Mouse (Mus musculus) heart, embryonic 11.5 days (tissue): ENCODE measurements around the gene Mea1. TPM values are rescaled to one million over a fixed set of nuclear protein-coding genes. Genes with fewer than 3 reads are reported as not detected.

Experiments
- ATAC-seq: fragments of 200-750 bp; cut with Nextera tagmentation; replicated peaks from 2 replicates; pipeline ENCODE4 v1.8.0; 2017; ENCODE audit warnings: moderate library complexity; ENCODE audit not compliant: insufficient number of reproducible peaks, low FRiP score, low TSS enrichment
- H3K27ac ChIP-seq: fragments of 300-500 bp; sonication (generic); 2 replicates; pipeline ENCODE4 v1.5.1; 2014; ENCODE audit warnings: mild to moderate bottlenecking, low read depth, low read length
- H3K27me3 ChIP-seq: fragments of 300-500 bp; sonication (generic); 2 replicates; pipeline ENCODE4 v1.6.1; 2014; ENCODE audit warnings: mild to moderate bottlenecking, low read length, mixed read lengths; ENCODE audit not compliant: control insufficient read depth, insufficient read depth
- H3K36me3 ChIP-seq: fragments of 300-500 bp; sonication (generic); 2 replicates; pipeline ENCODE4 v1.6.1; 2014; ENCODE audit warnings: mild to moderate bottlenecking, low read length, moderate library complexity, mixed read lengths; ENCODE audit not compliant: control insufficient read depth, insufficient read depth
- H3K4me1 ChIP-seq: fragments of 300-500 bp; sonication (generic); 2 replicates; pipeline ENCODE4 v1.6.1; 2014; ENCODE audit warnings: low read length; ENCODE audit not compliant: control insufficient read depth, insufficient read depth
- H3K4me2 ChIP-seq: fragments of 300-500 bp; sonication (generic); 2 replicates; pipeline ENCODE4 v1.6.1; 2014; ENCODE audit warnings: mild to moderate bottlenecking, moderate library complexity
- H3K4me3 ChIP-seq: fragments of 300-500 bp; sonication (generic); 2 replicates; pipeline ENCODE4 v1.5.1; 2014; ENCODE audit warnings: low read depth, low read length
- H3K9ac ChIP-seq: fragments of 300-500 bp; sonication (generic); 2 replicates; pipeline ENCODE4 v1.6.1; 2014; ENCODE audit warnings: mild to moderate bottlenecking, low read depth, low read length, moderate library complexity
- H3K9me3 ChIP-seq: fragments of 300-500 bp; sonication (generic); replicated peaks from 2 replicates; pipeline ENCODE4 v1.6.1; 2016; ENCODE audit warnings: low read length; ENCODE audit not compliant: control insufficient read depth
- WGBS: fragments of 180-500 bp; shearing (Covaris S2); extraction: QIAGEN DNeasy Blood & Tissue Kit; methylation state at CpG from one replicate; pipeline ENCODE4 v1.1.7; 2014; ENCODE audit not compliant: insufficient replicate concordance; 5-methylcytosine and 5-hydroxymethylcytosine counted together
- polyA plus RNA-seq: library from polyadenylated mRNA; unstranded; fragments of >200 nt; fragmentation: Nextera tagmentation; extraction: Ambion mirVana; gene quantifications from 2 replicates; pipeline ENCODE4 v1.2.1, GENCODE M21; 2014

Gene Mea1
- polyA plus RNA-seq, 1 experiment from 2014 or later: 142 TPM

- ATAC-seq: no peak
- no peak overlapping the region for H3K9ac ChIP-seq
- H3K4me2 ChIP-seq: no peak overlapping the region
- H3K27ac ChIP-seq: no peak overlapping the region
- WGBS: 77% methylated on average over 6 of the region's 6 CpGs
- peaks cover 14% of the 10 kb centered on the region for H3K4me1 ChIP-seq
- no peaks in the 10 kb centered on the region for H3K9me3 ChIP-seq
- H3K36me3 ChIP-seq: peaks cover 57% of the 10 kb centered on the region
- no peak overlapping the region for H3K4me3 ChIP-seq
- no peaks in the 10 kb centered on the region for H3K27me3 ChIP-seq
Observed at GRCm38 (mm10) chr17:46656054-46656453, 22.5 kb upstream of the Mea1 start.

GRCm38 (mm10) chr17:46661351-46661750 lies 17.2 kb upstream of the Mea1 start:
- H3K9me3 ChIP-seq: no peaks in the 10 kb centered on the region
- no peaks in the 10 kb centered on the region for H3K4me1 ChIP-seq
- no peak overlapping the region for H3K9ac ChIP-seq
- ATAC-seq: no peak
- H3K36me3 ChIP-seq: peaks cover 58% of the 10 kb centered on the region
- no peak overlapping the region for H3K4me3 ChIP-seq
- WGBS: 90% methylated on average over 9 of the region's 9 CpGs
- no peak overlapping the region for H3K27ac ChIP-seq
- no peaks in the 10 kb centered on the region for H3K27me3 ChIP-seq
- H3K4me2 ChIP-seq: no peak overlapping the region

GRCm38 (mm10) chr17:46661981-46662380 lies 16.6 kb upstream of the Mea1 start:
- Histone ChIP-seq H3K4me2 (no peak overlapping the region), H3K4me3 (no peak overlapping the region), H3K27me3 (no peaks in the 10 kb centered on the region), H3K9ac (no peak overlapping the region), H3K9me3 (no peaks in the 10 kb centered on the region), H3K27ac (no peak overlapping the region), H3K36me3 (peaks cover 58% of the 10 kb centered on the region), H3K4me1 (no peaks in the 10 kb centered on the region)
- WGBS: 93% methylated on average over 12 of the region's 12 CpGs
- no peak for ATAC-seq

GRCm38 (mm10) chr17:46662730-46663129 lies 15.9 kb upstream of the Mea1 start:
- no peak overlapping the region for H3K27ac ChIP-seq
- no peak overlapping the region for H3K4me2 ChIP-seq
- ATAC-seq: no peak
- no peak overlapping the region for H3K9ac ChIP-seq
- 86% methylated on average over 5 of the region's 5 CpGs for WGBS
- H3K9me3 ChIP-seq: no peaks in the 10 kb centered on the region
- peaks cover 55% of the 10 kb centered on the region for H3K36me3 ChIP-seq
- no peaks in the 10 kb centered on the region for H3K27me3 ChIP-seq
- H3K4me3 ChIP-seq: no peak overlapping the region
- H3K4me1 ChIP-seq: no peaks in the 10 kb centered on the region

GRCm38 (mm10) chr17:46667712-46668111 lies 10.9 kb upstream of the Mea1 start:
- Histone ChIP-seq H3K4me3 (no peak overlapping the region), H3K36me3 (peaks cover 33% of the 10 kb centered on the region), H3K9ac (no peak overlapping the region), H3K4me2 (no peak overlapping the region), H3K4me1 (no peaks in the 10 kb centered on the region), H3K27me3 (no peaks in the 10 kb centered on the region), H3K27ac (no peak overlapping the region), H3K9me3 (no peaks in the 10 kb centered on the region)
- 89% methylated on average over 16 of the region's 16 CpGs for WGBS
- ATAC-seq: no peak

- Histone ChIP-seq H3K4me3 (no peak overlapping the region), H3K27me3 (no peaks in the 10 kb centered on the region), H3K36me3 (peaks cover 15% of the 10 kb centered on the region), H3K9ac (no peak overlapping the region), H3K4me1 (peaks cover 9% of the 10 kb centered on the region), H3K9me3 (no peaks in the 10 kb centered on the region), H3K27ac (no peak overlapping the region), H3K4me2 (no peak overlapping the region)
- 92% methylated on average over 10 of the region's 10 CpGs for WGBS
- ATAC-seq: no peak
Observed at GRCm38 (mm10) chr17:46669911-46670310, 8.7 kb upstream of the Mea1 start.

- Histone ChIP-seq H3K4me1 (peaks cover 25% of the 10 kb centered on the region), H3K4me3 (peak within 1 kb of the TSS; percentile 68), H3K9me3 (no peaks in the 10 kb centered on the region), H3K27ac (peak within 1 kb of the TSS; percentile 61), H3K36me3 (peaks cover 32% of the 10 kb centered on the region), H3K9ac (peak within 1 kb of the TSS; percentile 79), H3K27me3 (no peaks in the 10 kb centered on the region), H3K4me2 (peak within 1 kb of the TSS; percentile 85)
- 1% methylated on average over 43 of the region's 43 CpGs for WGBS
- ATAC-seq: peak; percentile 83
Observed at GRCm38 (mm10) chr17:46673850-46674529, 4.6 kb upstream of the Mea1 start, which contains the start of gene Rrp36. Rrp36 (minus strand) TSS chr17:46674352.

GRCm38 (mm10) chr17:46674530-46675283 lies 3.9 kb upstream of the Mea1 start:
- Histone ChIP-seq H3K9me3 (no peaks in the 10 kb centered on the region), H3K27me3 (no peaks in the 10 kb centered on the region), H3K36me3 (peaks cover 26% of the 10 kb centered on the region), H3K27ac (peak overlapping the region; percentile 61), H3K4me3 (peak overlapping the region; percentile 68), H3K4me1 (peaks cover 32% of the 10 kb centered on the region), H3K4me2 (peak overlapping the region; percentile 85), H3K9ac (peak overlapping the region; percentile 79)
- 18% methylated on average over 15 of the region's 15 CpGs for WGBS
- ATAC-seq: peak; percentile 23; the same call in 1 of the 2 replicates
